Mouse (Mus musculus) subcutaneous adipose tissue, adult 2 months (tissue): ENCODE measurements around the gene Vcl. TPM values are rescaled to one million over a fixed set of nuclear protein-coding genes. Genes with fewer than 3 reads are reported as not detected.

ENCODE experiments used
- polyA plus RNA-seq: library from polyadenylated mRNA; depleted of rRNA; stranded (reverse); fragments of >200 nt; gene quantifications from 2 replicates; pipeline ENCODE4 v1.2.3, GENCODE M21; 2012; ENCODE audit warnings: low replicate concordance; rRNA removed

Vcl gene
- 89.1 and 124 TPM in 2 replicates for polyA plus RNA-seq

GRCm38 (mm10) chr14:20928848-20929745 is at the start of gene Vcl:
Vcl (plus strand) TSS chr14:20929398.

GRCm38 (mm10) chr14:21052112-21052780 is 123.0 kb downstream of the Vcl start, which contains the start of the genes Ap3m1 and Adk:
Ap3m1 (minus strand) TSS chr14:21052508.
Adk (plus strand) TSS chr14:21052574.

Other genes starting within 250 kb of the Vcl start
- 11.9 and 26.9 TPM in 2 replicates for gene Fut11, start 234.4 kb upstream of the Vcl start, polyA plus RNA-seq
- 37.9 and 43.7 TPM in 2 replicates for gene Chchd1, start 226.4 kb upstream of the Vcl start, polyA plus RNA-seq
- gene Zswim8, start 221.8 kb upstream of the Vcl start, polyA plus RNA-seq, result 184 and 239 TPM in 2 replicates
- gene Ndst2, start 194.8 kb upstream of the Vcl start, polyA plus RNA-seq, result 42.1 and 61.4 TPM in 2 replicates
- 37.1 and 54.2 TPM in 2 replicates for gene Camk2g, start 135.3 kb upstream of the Vcl start, polyA plus RNA-seq
- 16.1 and 53.4 TPM in 2 replicates for gene Plau, start 92.7 kb upstream of the Vcl start, polyA plus RNA-seq
- gene Ap3m1, start 123.1 kb downstream of the Vcl start, polyA plus RNA-seq, result 43.8 and 51.1 TPM in 2 replicates
- gene Adk, start 123.2 kb downstream of the Vcl start, polyA plus RNA-seq, result 60.7 and 67.3 TPM in 2 replicates